Mouse (Mus musculus) G1E (cell line): ENCODE measurements around the gene Diaph3. TPM values are rescaled to one million over a fixed set of nuclear protein-coding genes. Genes with fewer than 3 reads are reported as not detected.

Experiments used
- ATAC-seq: 2 replicates; pipeline ENCODE4 v1.8.0; 2016; ENCODE audit warnings: mild to moderate bottlenecking; ENCODE audit not compliant: insufficient number of reproducible peaks, poor library complexity, low FRiP score, severe bottlenecking; ENCODE audit errors: extremely low read depth
- DNase-seq: peaks from one replicate; pipeline ENCODE4 v3.0.0; 2012; ENCODE audit warnings: low spot score
- H3K27me3 ChIP-seq: 2 replicates; pipeline ENCODE4 v1.6.1; 2012; ENCODE audit warnings: mild to moderate bottlenecking, low read length, inconsistent platforms; ENCODE audit not compliant: insufficient read depth
- H3K36me3 ChIP-seq: replicated peaks from 2 replicates; pipeline ENCODE3; 2012; ENCODE audit warnings: mild to moderate bottlenecking, inconsistent platforms
- H3K4me1 ChIP-seq: 2 replicates; pipeline ENCODE4 v1.6.1; 2012; ENCODE audit warnings: low read depth, low read length, inconsistent platforms, mixed read lengths; ENCODE audit not compliant: insufficient read depth
- H3K4me3 ChIP-seq: 2 replicates; pipeline ENCODE4 v1.5.1; 2012; ENCODE audit warnings: low read depth, mild to moderate bottlenecking, inconsistent platforms, low read length, moderate library complexity, mixed read lengths
- H3K9me3 ChIP-seq: replicated peaks from 2 replicates; pipeline ENCODE4 v1.6.1; 2012; ENCODE audit warnings: inconsistent platforms
- CTCF ChIP-seq: IDR thresholded peaks from 2 replicates; pipeline ENCODE4 v1.5.1; 2012; ENCODE audit warnings: low read depth, low read length, inconsistent platforms, mixed read lengths
- GATA1 ChIP-seq: IDR thresholded peaks from 2 replicates; pipeline ENCODE4 v1.6.1; 2012; ENCODE audit warnings: borderline replicate concordance, low read length, inconsistent platforms, mixed read lengths
- GATA2 ChIP-seq: IDR thresholded peaks from 2 replicates; pipeline ENCODE4 v1.6.1; 2012; ENCODE audit warnings: low read depth, low read length, inconsistent platforms, borderline replicate concordance
- POLR2AphosphoS5 ChIP-seq: IDR thresholded peaks from 2 replicates; pipeline ENCODE4 v1.6.1; 2012; ENCODE audit warnings: low read depth, low read length, inconsistent platforms; ENCODE audit not compliant: insufficient replicate concordance
- TAL1 ChIP-seq: conservative IDR thresholded peaks from 2 replicates; pipeline ENCODE4 v1.6.1; 2012; ENCODE audit warnings: low read depth, low read length, inconsistent platforms, mixed read lengths
- polyA plus RNA-seq: library from polyadenylated mRNA; stranded (reverse); fragments of >175 nt; gene quantifications from 2 replicates; pipeline ENCODE4 v1.2.3, GENCODE M21; 2012
- total RNA-seq, 2 experiments: library from RNA; stranded (forward) in 1 of 2; stranded (reverse) in 1 of 2; fragments of 200-1000 nt in 1 of 2; fragments of >200 nt in 1 of 2; fragmentation: Nextera tagmentation in 1 of 2; gene quantifications; 2 replicates each; pipeline ENCODE4 v1.2.3; 2014 to 2017

Diaph3 gene
- total RNA-seq (2014; fragmentation: Nextera tagmentation), result 192 and 213 TPM in 2 replicates
- total RNA-seq (2017), result 96.4 and 152 TPM in 2 replicates
- 59.6 and 70.5 TPM in 2 replicates for polyA plus RNA-seq

- Histone ChIP-seq H3K4me3 (peak within 1 kb of the TSS; percentile 86), H3K9me3 (no peaks in the 10 kb centered on the region), H3K4me1 (peaks cover 32% of the 10 kb centered on the region), H3K36me3 (peaks cover 19% of the 10 kb centered on the region), H3K27me3 (no peaks in the 10 kb centered on the region)
- peak; percentile 98 for ATAC-seq
- DNase-seq, result peak; percentile 99
- TF ChIP-seq GATA2 (peak; percentile 89; the same call in 1 of the 2 replicates), GATA1 (no peak)
Observed at GRCm38 (mm10) chr14:87140963-87141486, at the start of gene Diaph3. Gene Diaph3 (minus strand): TSS chr14:87141235.

- TF ChIP-seq CTCF, result no peak
- no peak for TF ChIP-seq GATA2
- ATAC-seq (no peak), DNase-seq (no peak)
- Histone ChIP-seq H3K4me1 (no peaks in the 10 kb centered on the region), H3K27me3 (no peaks in the 10 kb centered on the region), H3K9me3 (no peaks in the 10 kb centered on the region), H3K4me3 (no peak overlapping the region), H3K36me3 (no peaks in the 10 kb centered on the region)
Observed at GRCm38 (mm10) chr14:87190685-87191084, 49.6 kb upstream of the Diaph3 start.

GRCm38 (mm10) chr14:87171577-87171976 lies 30.5 kb upstream of the Diaph3 start:
- ATAC-seq, result no peak
- TF ChIP-seq GATA1 (no peak), CTCF (no peak)
- peaks cover 10% of the 10 kb centered on the region; the same call in 1 of the 2 replicates for H3K27me3 ChIP-seq

GRCm38 (mm10) chr14:87169151-87169550 lies 28.1 kb upstream of the Diaph3 start:
- H3K36me3 ChIP-seq, result no peaks in the 10 kb centered on the region
- DNase-seq (no peak), ATAC-seq (no peak)
- no peaks in the 10 kb centered on the region for H3K9me3 ChIP-seq
- peaks cover 10% of the 10 kb centered on the region; the same call in 1 of the 2 replicates for H3K27me3 ChIP-seq
- H3K4me3 ChIP-seq, result no peak overlapping the region
- TF ChIP-seq CTCF (no peak), POLR2AphosphoS5 (no peak), GATA2 (no peak), TAL1 (no peak), GATA1 (no peak)
- H3K4me1 ChIP-seq, result no peaks in the 10 kb centered on the region

More at GRCm38 (mm10) chr14:87171577-87171976, 30.5 kb upstream of the Diaph3 start:
- Histone ChIP-seq H3K9me3 (no peaks in the 10 kb centered on the region), H3K4me3 (no peak overlapping the region; the same call in 1 of the 2 replicates), H3K4me1 (no peaks in the 10 kb centered on the region), H3K36me3 (no peaks in the 10 kb centered on the region)
- DNase-seq, result no peak

- Histone ChIP-seq H3K4me3 (no peak overlapping the region), H3K9me3 (no peaks in the 10 kb centered on the region), H3K4me1 (no peaks in the 10 kb centered on the region), H3K36me3 (no peaks in the 10 kb centered on the region), H3K27me3 (peaks cover 28% of the 10 kb centered on the region)
- TF ChIP-seq GATA1, result no peak
- TF ChIP-seq CTCF, result no peak
- no peak for TF ChIP-seq GATA2
- no peak for TF ChIP-seq POLR2AphosphoS5
- no peak for TF ChIP-seq TAL1
- DNase-seq (no peak), ATAC-seq (no peak)
Observed at GRCm38 (mm10) chr14:87155621-87156238, 14.7 kb upstream of the Diaph3 start.

- Histone ChIP-seq H3K36me3 (no peaks in the 10 kb centered on the region), H3K27me3 (peaks cover 13% of the 10 kb centered on the region), H3K4me1 (peaks cover 7% of the 10 kb centered on the region; the same call in 1 of the 2 replicates), H3K9me3 (no peaks in the 10 kb centered on the region), H3K4me3 (no peak overlapping the region)
- ATAC-seq (no peak), DNase-seq (no peak)
- TF ChIP-seq CTCF (no peak), GATA1 (no peak), TAL1 (no peak), GATA2 (no peak), POLR2AphosphoS5 (no peak)
Observed at GRCm38 (mm10) chr14:87149684-87150083, 8.6 kb upstream of the Diaph3 start.
